Mouse (Mus musculus) urinary bladder, postnatal 14 days (tissue): ENCODE results near the gene Cradd.

Experiments
- DNase-seq: peaks from one replicate; pipeline ENCODE4 v3.0.0; 2021; ENCODE audit warnings: low spot score

The Cradd gene

GRCm38 (mm10) chr10:95323393-95324277 lies at the start of gene Cradd:
Gene Cradd (minus strand): TSS chr10:95324133.
- peak; percentile 87 for DNase-seq

GRCm38 (mm10) chr10:95373340-95373739 lies 49.4 kb upstream of the Cradd start:
- no peak for DNase-seq

GRCm38 (mm10) chr10:95371942-95372341 lies 48.0 kb upstream of the Cradd start:
- DNase-seq, result peak; percentile 49

GRCm38 (mm10) chr10:95369190-95369589 lies 45.3 kb upstream of the Cradd start:
- DNase-seq, result no peak

GRCm38 (mm10) chr10:95368151-95368550 lies 44.2 kb upstream of the Cradd start:
- no peak for DNase-seq

- DNase-seq, result no peak
These were observed 43.7 kb upstream of the Cradd start for GRCm38 (mm10) chr10:95367661-95368089.

GRCm38 (mm10) chr10:95367241-95367640 lies 43.3 kb upstream of the Cradd start:
- DNase-seq, result no peak

- peak; percentile 23 for DNase-seq
These were observed 38.4 kb upstream of the Cradd start for GRCm38 (mm10) chr10:95362326-95362725.

GRCm38 (mm10) chr10:95361260-95361841 lies 37.4 kb upstream of the Cradd start:
- no peak for DNase-seq

- DNase-seq, result no peak
These were observed 36.1 kb upstream of the Cradd start for GRCm38 (mm10) chr10:95360048-95360447.

GRCm38 (mm10) chr10:95357721-95358120 lies 33.8 kb upstream of the Cradd start:
- no peak for DNase-seq

GRCm38 (mm10) chr10:95356711-95357110 lies 32.8 kb upstream of the Cradd start:
- DNase-seq, result no peak

GRCm38 (mm10) chr10:95355678-95356268 lies 31.8 kb upstream of the Cradd start:
- no peak for DNase-seq

GRCm38 (mm10) chr10:95354673-95355072 lies 30.7 kb upstream of the Cradd start:
- no peak for DNase-seq

GRCm38 (mm10) chr10:95354047-95354446 lies 30.1 kb upstream of the Cradd start:
- DNase-seq, result no peak

- no peak for DNase-seq
These were observed 24.5 kb upstream of the Cradd start for GRCm38 (mm10) chr10:95348457-95348856.

GRCm38 (mm10) chr10:95347776-95348175 lies 23.8 kb upstream of the Cradd start:
- DNase-seq, result no peak

- DNase-seq, result no peak
These were observed 19.1 kb upstream of the Cradd start for GRCm38 (mm10) chr10:95342833-95343590.

- no peak for DNase-seq
These were observed 16.7 kb upstream of the Cradd start for GRCm38 (mm10) chr10:95340676-95341075.

- DNase-seq, result no peak
These were observed 13.7 kb upstream of the Cradd start for GRCm38 (mm10) chr10:95337589-95337988.

- no peak for DNase-seq
These were observed 13.0 kb upstream of the Cradd start for GRCm38 (mm10) chr10:95336781-95337544.
